ENCODE assay signal across 7 mouse cellular contexts in the genomic region with DNA sequence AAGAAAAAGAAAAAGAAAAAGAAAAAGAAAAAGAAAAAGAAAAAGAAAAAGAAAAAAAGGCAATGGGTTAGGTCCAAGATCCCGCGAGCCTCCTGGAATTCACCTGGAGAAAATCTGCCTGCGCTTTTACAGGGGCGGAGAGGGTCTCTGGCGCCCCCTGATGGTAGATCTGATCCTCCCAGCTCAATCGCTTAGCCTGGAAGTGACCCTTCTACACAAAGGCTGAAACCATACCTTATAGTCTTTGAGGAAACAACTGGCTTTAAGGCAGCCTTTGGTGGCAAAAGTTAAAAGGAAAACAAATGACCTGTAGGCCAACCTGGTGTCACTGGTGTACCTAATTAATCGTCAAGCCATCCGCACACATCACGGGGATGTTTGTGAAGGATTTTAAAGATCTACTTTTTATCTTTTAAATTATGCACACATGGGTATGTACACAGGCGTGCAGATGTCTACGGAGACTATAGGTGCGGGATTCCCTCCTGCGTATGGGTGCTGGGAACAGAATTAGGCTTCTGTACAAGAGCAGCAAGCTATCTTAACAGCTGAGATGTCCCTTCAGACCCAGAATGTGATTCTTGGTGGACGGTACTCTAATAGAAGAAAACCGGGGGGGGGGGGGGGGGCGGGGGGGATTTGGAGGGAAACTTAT. TPM values are rescaled to one million over a fixed set of nuclear protein-coding genes. Genes with fewer than 3 reads are reported as not detected.
DNase-seq lines count a peak whose midpoint lies in the region; ATAC-seq and TF ChIP-seq lines count a peak whose summit lies in the region.

No protein-coding gene starts in this region.

- WGBS in forebrain, postnatal 0 days: 35% methylated on average over 16 of the region's 16 CpGs
- WGBS in hindbrain, embryonic 14.5 days: 32% methylated on average over 15 of the region's 16 CpGs

- H3K9ac ChIP-seq in forebrain, postnatal 0 days: 0 out of 2 replicates have a peak overlapping the region, but pooled peaks have one; percentile 6
- no peak overlapping the region for H3K9ac ChIP-seq in hindbrain, embryonic 14.5 days

- in situ Hi-C loops in Patski (cut with MboI; ENCODE audit: low pct_unique_long_range_greater_than_20kb): loop anchor here (5.0 to 25.0 kb wide), 3 partner anchors 241 to 716 kb away; no protein-coding TSS in a partner anchor

- DNase-seq in Patski (ENCODE audit: low read depth, low spot score): no peak
- peak; percentile 60 for DNase-seq in cerebellum, adult 11-12 months
- peak; percentile 65 for DNase-seq in forebrain, postnatal 0 days
- DNase-seq in hindbrain, embryonic 14.5 days (ENCODE audit: low spot score): peak; percentile 83
- DNase-seq in left cerebral cortex, postnatal 10 days (ENCODE audit: extremely low spot score in 1 of 2, low spot score in 2 of 2): peak; percentile 30 to 69
- peak; percentile 52 for DNase-seq in right cerebral cortex, adult 18-20 months

- no peak overlapping the region for H3K27ac ChIP-seq in forebrain, postnatal 0 days (ENCODE audit: low read depth, low read length)
- H3K27ac ChIP-seq in hindbrain, embryonic 14.5 days: no peak overlapping the region

- CTCF ChIA-PET in Patski (lab: Charles Lee): no interaction called here

- intact Hi-C loops in left cerebral cortex, postnatal 10 days (cut with DNase I): loop anchor here (5.0 kb wide), 1 partner anchor 161 kb away; no protein-coding TSS in a partner anchor

- POLR2A ChIA-PET in Patski (lab: Charles Lee): no interaction called here

- ATAC-seq in Patski: no peak
- ATAC-seq in forebrain, postnatal 0 days: peak; percentile 55
- ATAC-seq in hindbrain, embryonic 14.5 days (ENCODE audit: low FRiP score): 0 out of 2 replicates have a peak, but pooled peaks have one; percentile 34

- peak overlapping the region; percentile 43 for H3K4me3 ChIP-seq in forebrain, postnatal 0 days (ENCODE audit: low read depth, low read length)
- peak overlapping the region; percentile 40 for H3K4me3 ChIP-seq in hindbrain, embryonic 14.5 days (replicated peaks; ENCODE audit: low read length)
- H3K4me3 ChIP-seq in megakaryocyte, embryonic 14.5 days (replicated peaks): peak overlapping the region; percentile 90

- H3K4me1 ChIP-seq in forebrain, postnatal 0 days (ENCODE audit: insufficient read depth): no peaks in the 10 kb centered on the region
- peaks cover 10% of the 10 kb centered on the region; the same call in 1 of the 2 replicates for H3K4me1 ChIP-seq in hindbrain, embryonic 14.5 days (replicated peaks; ENCODE audit: control insufficient read depth, insufficient read depth, low read length)
- peaks cover 17% of the 10 kb centered on the region for H3K4me1 ChIP-seq in megakaryocyte, embryonic 14.5 days

- peaks cover 26% of the 10 kb centered on the region for H3K27me3 ChIP-seq in Patski
- H3K27me3 ChIP-seq in forebrain, postnatal 0 days (ENCODE audit: insufficient read depth, low read length): 0 out of 2 replicates have a peak, but pooled peaks cover 6% of the 10 kb centered on the region
- peaks cover 20% of the 10 kb centered on the region for H3K27me3 ChIP-seq in hindbrain, embryonic 14.5 days (ENCODE audit: control insufficient read depth, insufficient read depth, low read length)
- H3K27me3 ChIP-seq in megakaryocyte, embryonic 14.5 days (replicated peaks): peaks cover 44% of the 10 kb centered on the region

- peak; percentile 86 for TF ChIP-seq CTCF in Patski (IDR thresholded peaks at IDR 0.05)
- peak; percentile 81 for TF ChIP-seq CTCF in forebrain, postnatal 0 days (IDR thresholded peaks at IDR 0.05; ENCODE audit: low read depth)

- no peaks in the 10 kb centered on the region for H3K36me3 ChIP-seq in forebrain, postnatal 0 days (ENCODE audit: insufficient read depth)
- no peaks in the 10 kb centered on the region for H3K36me3 ChIP-seq in hindbrain, embryonic 14.5 days (replicated peaks; ENCODE audit: control insufficient read depth, insufficient read depth)
- H3K36me3 ChIP-seq in megakaryocyte, embryonic 14.5 days (replicated peaks; ENCODE audit: low read length): no peaks in the 10 kb centered on the region

- no peaks in the 10 kb centered on the region for H3K9me3 ChIP-seq in forebrain, postnatal 0 days (ENCODE audit: low read length)
- H3K9me3 ChIP-seq in hindbrain, embryonic 14.5 days (ENCODE audit: control insufficient read depth, low read length): no peaks in the 10 kb centered on the region
- H3K9me3 ChIP-seq in megakaryocyte, embryonic 14.5 days: no peaks in the 10 kb centered on the region

- H3K4me2 ChIP-seq in forebrain, postnatal 0 days (ENCODE audit: low read depth): peak overlapping the region; percentile 90
- H3K4me2 ChIP-seq in hindbrain, embryonic 14.5 days (replicated peaks): peak overlapping the region; percentile 100

RNA-seq across cellular contexts. Expression of a gene that starts 0.9 kb away (rescaled TPM):
- not detected for polyA plus RNA-seq in Patski (2021)
- total RNA-seq in forebrain, postnatal 0 days (2014; rRNA removed): 0.15 and 0.95 TPM in 2 replicates
- polyA plus RNA-seq in forebrain, postnatal 0 days (2015; fragmentation: Nextera tagmentation; extraction: Ambion mirVana): 0.23 and 0.35 TPM in 2 replicates
- 0.08 and 0.31 TPM in 2 replicates for polyA plus RNA-seq in hindbrain, embryonic 14.5 days (2014; fragmentation: Nextera tagmentation; extraction: Ambion mirVana)
- under 1 TPM; 0.15 to 0.20 TPM for total RNA-seq in left cerebral cortex, postnatal 10 days (2021)
- not detected in 2 replicates for polyA plus RNA-seq in megakaryocyte, embryonic 14.5 days (2012; ENCODE audit: insufficient read depth, low replicate concordance)

Comparison
In these comparisons a context has a peak if more than half of its experiments do, and no peak if none do; other contexts are left out.
1. H3K4me3 ChIP-seq: peak in every context shown above with its lines; median percentile 90 in megakaryocyte, embryonic 14.5 days; 43 in forebrain, postnatal 0 days; 40 in hindbrain, embryonic 14.5 days.